Mouse (Mus musculus): ENCODE data around the gene Sec14l1. TPM values are rescaled to one million over a fixed set of nuclear protein-coding genes. Genes with fewer than 3 reads are reported as not detected.

Sec14l1 gene
- polyA plus RNA-seq, 1 experiment from 2014 or later = 65.9 TPM

DNA sequence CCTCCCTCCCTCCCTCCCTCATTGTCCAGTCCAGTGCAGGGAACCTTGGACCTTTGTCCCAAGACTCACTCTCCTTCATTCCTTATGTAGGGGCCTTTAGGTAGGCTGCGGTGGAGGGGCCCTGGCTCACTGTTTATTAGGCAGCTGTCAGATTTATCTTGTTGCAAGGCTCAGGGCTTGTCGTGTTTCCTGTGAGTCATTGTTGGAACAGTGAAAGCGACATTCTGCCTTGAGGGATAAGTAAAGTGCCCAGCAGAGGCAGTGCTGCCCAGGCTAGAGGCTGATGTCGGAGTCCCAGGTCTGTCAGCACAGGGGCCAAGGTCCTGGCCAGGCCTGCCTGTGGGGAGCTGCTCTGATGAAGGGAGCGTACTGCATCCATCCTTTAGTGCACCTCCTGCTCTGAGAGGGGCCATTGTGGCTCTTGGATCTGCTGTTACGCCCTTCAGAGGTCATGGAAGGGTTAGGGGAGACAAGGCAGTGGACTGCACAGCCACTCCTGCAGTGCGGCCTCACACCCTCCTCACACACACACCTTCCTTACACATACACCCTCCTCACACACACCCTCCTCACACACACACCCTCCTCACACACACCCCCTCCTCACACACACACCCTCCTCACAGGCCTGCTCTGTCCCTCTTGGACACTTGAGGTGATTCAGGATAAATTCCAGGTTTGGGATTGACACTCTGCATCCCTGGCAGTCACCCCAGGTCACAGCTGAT lies 39.3 kb downstream of the Sec14l1 start:
- Histone ChIP-seq H3K9me3 (no peaks in the 10 kb centered on the region), H3K4me2 (no peak overlapping the region), H3K27me3 (no peaks in the 10 kb centered on the region), H3K4me1 (replicated peaks) (peaks cover 36% of the 10 kb centered on the region), H3K4me3 (no peak overlapping the region), H3K27ac (peak overlapping the region; percentile 48; the same call in 1 of the 2 replicates), H3K36me3 (peaks cover 91% of the 10 kb centered on the region), H3K9ac (no peak overlapping the region)
- WGBS = 47% methylated on average over 7 of the region's 7 CpGs
- ATAC-seq (ENCODE audit: low FRiP score) = no peak

DNA sequence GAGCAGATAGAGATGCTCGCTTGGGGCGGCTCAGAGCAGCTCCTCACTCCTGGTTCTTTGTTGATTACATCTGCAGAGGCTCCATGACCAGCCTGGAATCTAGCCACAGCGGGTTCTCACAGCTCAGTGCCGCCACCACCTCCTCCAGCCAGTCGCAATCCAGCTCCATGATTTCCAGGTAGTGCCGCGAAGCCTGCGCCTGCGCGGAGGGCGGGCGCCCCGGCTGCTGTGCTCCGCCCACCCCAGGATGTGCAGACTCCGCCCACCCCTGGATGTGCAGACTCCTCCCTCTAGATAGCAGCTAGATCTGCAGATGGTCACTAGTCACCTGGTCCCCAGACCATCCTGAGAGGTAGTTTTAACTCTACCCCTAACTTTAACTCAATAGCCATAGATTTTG lies 41.8 kb downstream of the Sec14l1 start:
- ATAC-seq (ENCODE audit: low FRiP score) = no peak
- H3K9me3 ChIP-seq = no peaks in the 10 kb centered on the region
- H3K36me3 ChIP-seq = peaks cover 82% of the 10 kb centered on the region

DNA sequence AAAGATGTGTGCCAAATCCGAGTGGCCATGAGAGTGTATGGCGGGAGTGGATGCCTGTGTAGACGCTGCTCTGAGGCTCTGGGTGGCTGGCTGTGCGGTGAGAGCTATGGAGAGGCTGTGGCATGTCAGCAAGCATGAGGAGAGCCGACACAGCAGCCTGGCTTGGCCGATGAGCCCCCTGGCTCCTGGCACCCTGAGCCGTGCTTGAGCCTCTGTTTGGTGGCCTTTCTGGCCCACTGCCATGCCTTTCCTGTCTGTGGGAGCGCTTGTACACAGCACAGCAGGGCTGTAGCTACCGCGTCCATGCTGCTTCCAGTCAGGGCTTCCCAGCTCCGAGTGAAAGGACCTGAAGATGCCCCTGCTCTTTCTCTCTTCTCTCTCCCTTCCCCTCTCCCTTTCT lies 43.4 kb downstream of the Sec14l1 start:
- peak overlapping the region; percentile 40; the same call in 1 of the 2 replicates for H3K27ac ChIP-seq

More for the DNA sequence above, 41.8 kb downstream of the Sec14l1 start:
- no peaks in the 10 kb centered on the region for H3K27me3 ChIP-seq
- no peak overlapping the region for H3K4me2 ChIP-seq
- H3K4me1 ChIP-seq (replicated peaks) = peaks cover 27% of the 10 kb centered on the region
- no peak overlapping the region for H3K27ac ChIP-seq
- 14% methylated on average over 13 of the region's 15 CpGs for WGBS
- H3K4me3 ChIP-seq = no peak overlapping the region
- no peak overlapping the region for H3K9ac ChIP-seq

DNA sequence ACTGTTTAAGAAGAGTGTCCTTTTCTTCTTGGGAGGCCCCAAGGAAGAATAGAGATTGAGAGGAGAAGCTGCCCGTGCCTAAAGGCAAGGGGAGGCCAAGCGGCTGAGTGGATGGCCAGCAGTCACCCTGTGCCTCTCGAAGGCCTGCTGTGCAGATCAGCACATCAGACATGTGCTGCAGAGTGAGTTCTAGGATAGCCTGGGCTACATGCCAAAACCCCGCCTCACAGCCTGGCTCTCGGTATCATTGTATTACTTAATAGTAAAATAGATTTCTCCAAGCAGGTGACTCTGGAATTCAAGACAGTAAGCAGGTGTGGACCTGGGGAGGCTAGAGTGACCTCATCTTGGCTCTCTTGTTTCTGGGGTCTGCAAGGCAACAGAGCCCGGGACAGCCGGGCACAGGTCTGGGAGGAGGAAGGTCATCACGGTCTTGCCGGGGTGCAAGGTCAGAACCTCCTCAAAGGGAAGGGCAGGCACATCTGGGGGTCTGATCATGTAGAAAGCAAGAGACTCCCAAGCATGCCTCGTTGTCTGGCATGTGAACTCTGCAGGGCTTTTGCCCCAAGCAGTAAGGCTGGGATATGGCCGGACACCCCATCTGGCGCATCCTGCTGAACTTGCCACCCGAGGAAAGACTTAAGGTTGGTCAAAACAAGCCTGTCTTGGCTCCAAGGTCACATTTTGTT lies 44.4 kb downstream of the Sec14l1 start:
- Histone ChIP-seq H3K27ac (no peak overlapping the region), H3K27me3 (no peaks in the 10 kb centered on the region), H3K36me3 (peaks cover 61% of the 10 kb centered on the region), H3K4me3 (no peak overlapping the region), H3K9ac (no peak overlapping the region), H3K4me1 (replicated peaks) (peaks cover 22% of the 10 kb centered on the region), H3K9me3 (no peaks in the 10 kb centered on the region), H3K4me2 (no peak overlapping the region)
- 91% methylated on average over 13 of the region's 13 CpGs for WGBS
- ATAC-seq (ENCODE audit: low FRiP score) = no peak

More for the DNA sequence above, 43.4 kb downstream of the Sec14l1 start:
- Histone ChIP-seq H3K4me3 (no peak overlapping the region), H3K36me3 (peaks cover 69% of the 10 kb centered on the region), H3K9me3 (no peaks in the 10 kb centered on the region), H3K4me1 (replicated peaks) (peaks cover 27% of the 10 kb centered on the region), H3K4me2 (no peak overlapping the region), H3K27me3 (no peaks in the 10 kb centered on the region), H3K9ac (0 out of 2 replicates have a peak overlapping the region, but pooled peaks have one; percentile 43)
- no peak for ATAC-seq (ENCODE audit: low FRiP score)
- 83% methylated on average over 11 of the region's 11 CpGs for WGBS

DNA sequence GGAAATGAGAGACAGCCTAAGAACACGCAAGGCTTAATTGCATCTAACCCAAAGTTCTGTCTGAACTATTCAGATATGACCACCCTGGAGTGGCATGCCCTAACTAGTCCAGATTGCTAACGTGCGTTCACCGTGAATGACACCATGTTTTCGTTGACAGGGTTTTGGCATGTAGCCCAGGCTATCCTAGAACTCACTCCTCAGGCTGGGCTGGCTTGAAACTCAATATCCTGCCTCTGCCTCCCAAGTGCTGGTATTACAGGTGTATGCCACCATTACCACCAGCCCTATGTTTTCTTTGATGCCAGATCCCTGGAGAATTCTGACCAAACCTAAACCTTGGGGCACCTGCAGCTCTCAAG lies 45.0 kb downstream of the Sec14l1 start:
- ATAC-seq (ENCODE audit: low FRiP score) = no peak
- no peaks in the 10 kb centered on the region for H3K27me3 ChIP-seq
- no peaks in the 10 kb centered on the region for H3K9me3 ChIP-seq
- peaks cover 56% of the 10 kb centered on the region for H3K36me3 ChIP-seq
- 86% methylated on average over 5 of the region's 5 CpGs for WGBS
- no peak overlapping the region for H3K4me2 ChIP-seq
- H3K27ac ChIP-seq = no peak overlapping the region
- no peak overlapping the region for H3K9ac ChIP-seq
- no peak overlapping the region for H3K4me3 ChIP-seq
- H3K4me1 ChIP-seq (replicated peaks) = peaks cover 17% of the 10 kb centered on the region

DNA sequence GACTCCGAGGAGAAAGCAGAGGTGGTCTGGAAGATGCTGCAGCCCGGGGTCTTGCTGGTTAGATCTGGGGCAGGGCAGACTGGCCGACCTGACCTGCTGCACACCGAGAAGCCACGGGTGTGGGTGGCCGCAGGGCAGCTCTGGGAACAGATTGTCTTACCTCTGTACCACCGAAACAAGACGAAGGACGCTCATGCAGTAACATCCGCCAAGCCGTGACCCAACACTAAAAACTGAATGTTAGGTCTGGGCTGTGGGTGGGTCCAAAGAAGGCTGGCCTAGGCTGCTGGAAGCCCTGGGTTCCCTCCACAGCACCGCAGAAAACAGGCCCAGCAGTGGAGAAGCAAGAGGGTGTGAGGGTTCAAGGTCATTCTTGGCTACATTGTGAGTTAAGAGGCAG lies 45.8 kb downstream of the Sec14l1 start:
- Histone ChIP-seq H3K9me3 (no peaks in the 10 kb centered on the region), H3K4me2 (no peak overlapping the region), H3K36me3 (peaks cover 47% of the 10 kb centered on the region), H3K27ac (no peak overlapping the region), H3K27me3 (no peaks in the 10 kb centered on the region), H3K4me3 (no peak overlapping the region), H3K9ac (no peak overlapping the region), H3K4me1 (replicated peaks) (peaks cover 16% of the 10 kb centered on the region)
- no peak for ATAC-seq (ENCODE audit: low FRiP score)
- WGBS = 93% methylated on average over 12 of the region's 12 CpGs

DNA sequence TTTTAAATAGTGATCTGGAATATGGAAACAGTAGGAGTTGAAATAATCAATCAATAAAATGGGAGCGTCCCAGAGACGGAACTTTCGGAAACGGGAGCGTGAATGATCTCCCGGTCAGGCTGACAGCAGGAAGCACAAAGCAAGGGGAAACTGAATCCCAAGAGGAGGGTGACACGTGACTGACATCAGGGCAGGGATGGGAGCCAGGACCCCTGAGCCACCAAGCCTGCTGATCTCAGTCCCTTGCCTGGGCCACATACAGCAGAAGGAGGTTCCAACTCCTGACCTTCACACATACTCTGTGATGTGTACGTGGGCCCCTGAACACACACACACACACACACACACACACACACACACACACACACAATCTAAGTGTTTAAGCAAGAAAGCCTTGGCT lies 46.6 kb downstream of the Sec14l1 start:
- Histone ChIP-seq H3K27ac (no peak overlapping the region), H3K9me3 (no peaks in the 10 kb centered on the region), H3K9ac (no peak overlapping the region), H3K4me3 (no peak overlapping the region), H3K4me1 (replicated peaks) (peaks cover 10% of the 10 kb centered on the region; the same call in 1 of the 2 replicates), H3K4me2 (no peak overlapping the region), H3K27me3 (no peaks in the 10 kb centered on the region), H3K36me3 (peaks cover 41% of the 10 kb centered on the region)
- 77% methylated on average over 8 of the region's 8 CpGs for WGBS
- ATAC-seq (ENCODE audit: low FRiP score) = no peak

DNA sequence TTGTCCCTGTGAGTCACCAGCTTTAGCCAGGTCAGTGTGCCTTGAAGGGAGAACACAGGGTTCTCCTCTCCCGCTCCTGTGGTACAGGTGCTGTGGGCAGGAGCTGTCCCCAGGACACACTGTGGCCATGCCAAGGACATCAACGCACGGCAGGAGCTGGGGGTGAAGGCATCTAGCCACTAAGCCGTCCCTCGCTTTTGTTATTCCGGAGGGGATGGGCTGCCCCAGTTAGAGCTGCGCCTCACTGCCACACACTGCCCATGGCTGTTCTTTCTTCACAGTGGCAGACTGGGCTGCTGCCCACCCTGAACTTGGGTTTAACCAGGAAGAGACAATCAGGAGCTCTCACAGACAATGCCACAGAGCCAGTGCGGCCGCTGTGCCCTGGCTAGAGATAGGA lies 48.1 kb downstream of the Sec14l1 start:
- no peak overlapping the region for H3K27ac ChIP-seq
- H3K4me2 ChIP-seq = no peak overlapping the region
- H3K9me3 ChIP-seq = no peaks in the 10 kb centered on the region
- WGBS = 69% methylated on average over 9 of the region's 9 CpGs
- no peak overlapping the region; the same call in 1 of the 2 replicates for H3K9ac ChIP-seq
- no peak overlapping the region for H3K4me3 ChIP-seq
- H3K36me3 ChIP-seq = peaks cover 27% of the 10 kb centered on the region
- H3K4me1 ChIP-seq (replicated peaks) = peaks cover 8% of the 10 kb centered on the region; the same call in 1 of the 2 replicates
- ATAC-seq (ENCODE audit: low FRiP score) = no peak
- H3K27me3 ChIP-seq = no peaks in the 10 kb centered on the region

DNA sequence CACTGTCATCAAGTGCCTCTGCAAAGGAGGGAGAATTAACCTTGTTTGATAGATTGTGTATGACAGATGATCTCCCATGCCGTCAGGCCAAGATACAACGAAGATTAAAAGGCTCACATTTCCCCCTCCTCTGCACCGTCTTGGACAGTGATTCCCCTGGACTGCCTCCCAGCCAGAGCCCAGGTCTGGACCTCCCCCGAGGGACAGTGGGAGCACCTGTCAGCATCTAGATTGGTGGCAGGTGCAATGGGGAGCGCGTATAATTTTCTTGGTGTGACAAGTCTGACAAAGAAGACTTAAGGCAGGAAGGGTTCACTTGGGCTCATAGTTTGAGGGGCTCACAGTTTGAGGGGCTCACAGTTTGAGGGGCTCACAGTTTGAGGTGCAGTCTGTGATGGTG lies 48.8 kb downstream of the Sec14l1 start:
- H3K27ac ChIP-seq = no peak overlapping the region
- 83% methylated on average over 6 of the region's 6 CpGs for WGBS
- ATAC-seq (ENCODE audit: low FRiP score) = no peak
- H3K36me3 ChIP-seq = peaks cover 20% of the 10 kb centered on the region
- H3K4me2 ChIP-seq = no peak overlapping the region
- no peaks in the 10 kb centered on the region for H3K9me3 ChIP-seq
- no peak overlapping the region for H3K9ac ChIP-seq
- H3K4me1 ChIP-seq (replicated peaks) = 0 out of 2 replicates have a peak, but pooled peaks cover 1% of the 10 kb centered on the region
- no peak overlapping the region for H3K4me3 ChIP-seq
- H3K27me3 ChIP-seq = no peaks in the 10 kb centered on the region

DNA sequence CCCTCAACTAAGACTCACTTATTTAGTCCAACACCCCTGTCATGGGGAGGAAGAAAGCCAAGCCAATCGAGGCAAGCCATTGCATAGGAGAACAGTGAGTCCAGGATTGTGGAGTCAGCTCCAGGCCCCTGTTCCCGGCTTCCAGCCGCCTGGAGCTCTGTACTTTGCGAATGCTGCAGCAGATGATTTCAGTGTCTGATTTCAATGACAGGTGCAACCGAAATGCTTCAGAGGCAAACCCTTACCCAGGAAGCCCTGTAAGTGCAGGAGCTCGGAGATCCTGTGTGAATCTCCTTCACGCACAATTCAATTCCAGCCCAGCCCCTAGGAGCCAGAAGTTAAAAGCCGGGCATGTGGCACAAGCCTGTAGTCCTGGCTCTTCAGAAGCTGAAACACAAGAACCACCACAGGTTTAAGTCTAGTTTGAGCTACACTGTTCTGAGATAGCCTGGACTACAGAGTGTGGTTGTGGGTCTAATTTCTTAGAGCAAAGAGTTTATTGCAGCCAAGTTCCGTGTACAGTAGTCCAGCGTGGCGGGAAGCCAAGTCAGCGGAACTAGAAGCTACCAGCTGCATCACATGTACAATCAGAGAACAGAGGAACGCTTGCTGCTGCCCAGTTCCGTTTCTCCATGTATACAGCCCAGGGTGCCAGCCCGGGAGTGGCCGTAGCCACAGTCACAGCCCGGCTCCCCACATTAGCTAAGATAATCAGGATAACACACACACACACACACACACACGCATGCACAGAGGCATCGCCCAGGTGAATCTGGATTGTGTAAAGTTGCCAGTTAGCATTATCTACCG lies 53.5 kb downstream of the Sec14l1 start:
- Histone ChIP-seq H3K27me3 (no peaks in the 10 kb centered on the region), H3K4me3 (no peak overlapping the region), H3K4me2 (no peak overlapping the region), H3K4me1 (replicated peaks) (peaks cover 15% of the 10 kb centered on the region), H3K9ac (no peak overlapping the region), H3K36me3 (no peaks in the 10 kb centered on the region), H3K27ac (peak overlapping the region; percentile 72), H3K9me3 (no peaks in the 10 kb centered on the region)
- 85% methylated on average over 20 of the region's 20 CpGs for WGBS
- ATAC-seq (ENCODE audit: low FRiP score) = no peak

DNA sequence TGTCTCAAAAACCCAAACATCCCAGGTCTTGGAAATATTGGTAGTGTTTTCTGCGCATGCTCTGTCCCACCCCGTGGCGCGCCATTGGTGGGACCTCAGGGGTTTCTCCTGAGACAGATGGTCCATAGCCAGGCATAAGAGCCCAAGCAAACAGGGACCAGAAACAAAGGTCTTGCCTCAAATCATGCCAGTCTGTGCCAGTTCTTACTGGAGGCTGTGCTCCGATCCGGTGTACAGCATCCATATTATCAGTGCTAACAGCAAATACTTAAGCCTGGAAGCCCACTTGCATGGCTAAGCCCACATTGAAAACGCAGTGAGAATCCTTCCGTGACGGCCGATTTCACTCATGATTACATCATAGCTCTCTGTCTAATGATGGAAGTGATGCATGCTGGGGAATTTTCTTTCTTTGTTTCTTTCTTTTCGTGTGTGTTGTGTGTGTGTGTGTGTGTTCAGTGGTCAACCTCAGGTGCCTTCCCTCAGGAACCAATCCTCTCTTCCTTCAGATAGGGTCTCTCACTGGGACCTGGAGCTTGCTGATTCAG lies 54.2 kb downstream of the Sec14l1 start:
- Histone ChIP-seq H3K9me3 (no peaks in the 10 kb centered on the region), H3K9ac (no peak overlapping the region), H3K27ac (peak overlapping the region; percentile 72), H3K36me3 (no peaks in the 10 kb centered on the region), H3K4me1 (replicated peaks) (peaks cover 22% of the 10 kb centered on the region), H3K4me2 (no peak overlapping the region), H3K27me3 (no peaks in the 10 kb centered on the region), H3K4me3 (no peak overlapping the region)
- no peak for ATAC-seq (ENCODE audit: low FRiP score)
- 84% methylated on average over 11 of the region's 11 CpGs for WGBS

All from hindbrain, embryonic 13.5 days (tissue).